Mouse (Mus musculus): ENCODE results near the gene S1pr2.

S1pr2 gene

GRCm38 (mm10) chr9:20965606-20966005 lies 11.0 kb downstream of the S1pr2 start:
- DNase-seq = no peak

GRCm38 (mm10) chr9:20961557-20961956 lies 15.0 kb downstream of the S1pr2 start:
- no peak for DNase-seq

- DNase-seq = no peak
Measured at GRCm38 (mm10) chr9:20959430-20959938, 17.1 kb downstream of the S1pr2 start, which contains the start of gene Dnmt1. TSS of gene Dnmt1 (minus strand) at chr9:20959888.

GRCm38 (mm10) chr9:20956989-20957388 lies 19.6 kb downstream of the S1pr2 start:
- no peak for DNase-seq

GRCm38 (mm10) chr9:20952520-20953227 lies 23.9 kb downstream of the S1pr2 start:
- peak; percentile 99 for DNase-seq

GRCm38 (mm10) chr9:20951966-20952519 lies 24.5 kb downstream of the S1pr2 start:
- DNase-seq = no peak

- peak; percentile 61 for DNase-seq
Measured at GRCm38 (mm10) chr9:20951441-20951840, 25.1 kb downstream of the S1pr2 start.

GRCm38 (mm10) chr9:20950419-20950818 lies 26.2 kb downstream of the S1pr2 start:
- DNase-seq = no peak

GRCm38 (mm10) chr9:20946066-20946880 lies 30.3 kb downstream of the S1pr2 start:
- no peak for DNase-seq

- no peak for DNase-seq
Measured at GRCm38 (mm10) chr9:20944697-20945370, 31.7 kb downstream of the S1pr2 start.

- no peak for DNase-seq
Measured at GRCm38 (mm10) chr9:20943911-20944310, 32.7 kb downstream of the S1pr2 start.

GRCm38 (mm10) chr9:20943396-20943795 lies 33.2 kb downstream of the S1pr2 start:
- DNase-seq = no peak

- no peak for DNase-seq
Measured at GRCm38 (mm10) chr9:20923258-20923657, 53.3 kb downstream of the S1pr2 start.

GRCm38 (mm10) chr9:20916160-20916559 lies 60.4 kb downstream of the S1pr2 start:
- no peak for DNase-seq

All from cerebellum, adult 11-12 months (tissue).